Mouse (Mus musculus) adipocyte (in vitro differentiated cells): ENCODE measurements around the gene Btbd17.

ENCODE experiments used
- DNase-seq: peaks from one replicate; pipeline ENCODE4 v3.0.0-alpha.2; 2016; ENCODE audit warnings: low spot score

The Btbd17 gene

DNA sequence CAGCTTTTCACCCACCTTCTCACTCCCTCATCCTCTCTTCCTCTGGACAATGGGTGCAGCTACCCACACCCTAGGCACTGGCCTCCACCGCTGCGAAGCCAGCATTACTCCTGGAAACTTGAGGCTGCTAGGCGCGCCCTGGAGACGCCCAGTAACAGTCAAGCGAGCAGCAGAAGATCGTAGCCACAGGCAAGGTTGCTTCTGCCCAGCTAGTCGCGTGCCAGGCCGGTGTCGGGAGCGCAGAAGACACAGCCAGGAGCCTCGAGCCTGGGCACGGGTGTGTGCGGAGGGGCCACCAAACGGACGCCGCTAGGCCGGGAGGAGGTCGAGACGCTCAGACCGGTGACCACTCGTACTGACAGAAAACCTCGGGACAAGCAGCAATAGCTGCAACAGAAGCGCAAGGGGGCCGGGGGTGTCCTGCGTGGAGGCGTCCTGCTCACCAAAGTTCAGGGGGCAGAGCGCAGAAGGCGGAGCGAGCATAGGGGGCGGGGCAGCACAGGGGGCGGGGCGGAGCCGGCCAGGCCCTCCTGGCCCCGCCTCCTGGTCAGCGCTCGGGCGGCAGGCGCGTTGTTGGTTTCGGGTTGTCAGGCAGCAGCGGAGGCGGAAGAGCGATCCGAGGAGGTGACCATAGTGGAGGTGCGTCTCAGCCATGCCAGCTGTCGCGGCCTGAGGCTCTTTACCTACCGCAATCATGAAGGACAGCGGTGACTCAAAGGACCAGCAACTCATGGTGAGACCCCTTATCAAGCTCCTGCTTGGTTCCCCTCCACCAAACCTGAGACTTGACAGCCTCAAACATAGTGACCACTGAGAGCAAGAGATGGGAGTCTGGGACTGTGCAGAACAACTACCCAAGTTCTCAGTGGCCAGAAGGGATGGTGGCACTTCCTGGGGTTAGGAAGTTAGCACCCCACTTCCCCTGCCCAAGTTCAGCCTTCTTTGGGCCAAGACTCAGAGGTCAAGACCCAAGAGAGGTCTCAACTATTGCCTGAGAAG lies 30.6 kb downstream of the Btbd17 start, which contains the start of gene Kif19a:
Kif19a (plus strand) TSS at position 569 of the 999 bp plus-strand sequence.
- DNase-seq = no peak

DNA sequence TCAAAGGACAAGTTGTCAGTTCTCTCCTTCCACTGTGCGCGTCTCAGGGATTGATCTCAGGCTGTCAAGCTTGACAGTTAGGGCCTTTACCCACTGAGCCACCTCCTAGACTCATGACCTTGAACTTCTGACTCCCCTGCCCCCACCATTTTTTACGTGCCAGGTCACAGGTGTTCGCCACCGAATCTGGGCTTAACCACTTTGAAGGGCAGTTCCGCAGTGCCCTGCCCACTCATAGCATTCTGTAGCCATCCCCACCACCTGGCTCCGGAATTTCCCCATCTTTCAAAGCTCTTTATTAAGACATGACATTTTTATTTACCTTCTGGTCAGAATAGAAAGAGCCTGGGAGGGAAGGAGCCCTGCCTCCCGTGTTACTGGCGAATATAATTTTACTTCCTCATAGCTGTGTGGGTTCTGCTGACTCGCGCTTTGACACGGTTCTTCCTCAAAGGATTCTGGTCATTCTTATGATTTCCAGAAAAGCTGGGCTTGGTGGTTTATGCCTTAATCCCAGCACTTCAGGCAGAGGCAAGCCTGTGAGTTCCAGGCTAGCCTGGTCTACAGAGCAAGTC lies 48.1 kb downstream of the Btbd17 start:
- DNase-seq = no peak

DNA sequence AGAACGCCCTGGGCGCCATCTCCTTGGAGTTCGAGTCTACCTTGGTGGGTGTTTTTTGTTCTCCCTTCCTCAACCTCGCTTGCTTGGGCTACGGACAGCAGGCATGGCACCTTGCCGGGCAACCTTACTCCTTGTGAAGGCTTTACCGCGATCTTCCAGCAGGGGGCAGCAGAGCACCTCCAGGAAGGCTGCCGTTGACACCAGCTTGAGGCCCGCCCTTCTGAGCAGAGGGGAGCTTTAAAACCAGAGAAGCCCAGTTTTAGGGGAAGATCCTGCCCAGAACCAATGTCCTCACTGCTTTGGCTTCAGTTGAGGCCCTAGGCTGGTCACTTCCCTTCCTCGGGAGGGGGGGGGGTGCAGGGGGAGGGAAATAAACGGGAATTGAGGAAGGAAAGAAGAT lies 50.6 kb downstream of the Btbd17 start:
- DNase-seq = peak; percentile 88

DNA sequence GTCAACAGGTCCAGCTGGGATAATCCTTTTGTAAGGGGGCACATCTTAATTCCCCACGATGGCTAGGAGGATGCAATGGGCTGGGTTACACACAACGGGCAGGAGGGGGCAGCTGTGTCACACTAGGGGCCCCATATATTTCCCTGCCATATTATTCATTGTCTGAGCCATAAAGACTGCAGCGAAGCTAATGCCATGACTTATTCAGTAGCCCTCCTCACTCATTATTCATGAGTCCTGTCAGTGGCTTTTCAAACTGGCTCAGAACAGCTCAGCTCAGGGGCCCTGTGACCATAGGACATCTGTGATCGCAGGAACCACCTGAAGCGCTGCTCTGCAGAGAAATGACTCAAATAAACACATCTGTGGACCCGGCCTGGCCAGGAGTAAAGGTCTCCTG lies 54.3 kb downstream of the Btbd17 start:
- DNase-seq = no peak
